Mouse (Mus musculus) kidney, embryonic 15.5 days (tissue): Measurements from ENCODE around the gene Nln. TPM values are rescaled to one million over a fixed set of nuclear protein-coding genes. Genes with fewer than 3 reads are reported as not detected.

Experiments used
- ATAC-seq: fragments of 200-750 bp; cut with Nextera tagmentation; replicated peaks from 2 replicates; pipeline ENCODE4 v1.8.0; 2017; ENCODE audit warnings: moderate TSS enrichment; ENCODE audit not compliant: low FRiP score
- H3K27ac ChIP-seq: fragments of 300-500 bp; sonication (generic); 2 replicates; pipeline ENCODE4 v1.5.1; 2015; ENCODE audit warnings: mild to moderate bottlenecking, inconsistent platforms
- H3K27me3 ChIP-seq: fragments of 300-500 bp; sonication (generic); 2 replicates; pipeline ENCODE4 v1.6.1; 2015; ENCODE audit warnings: inconsistent platforms
- H3K36me3 ChIP-seq: fragments of 300-500 bp; sonication (generic); 2 replicates; pipeline ENCODE4 v1.6.1; 2015; ENCODE audit warnings: inconsistent platforms
- H3K4me1 ChIP-seq: fragments of 300-500 bp; sonication (generic); 2 replicates; pipeline ENCODE4 v1.6.1; 2015; ENCODE audit warnings: inconsistent platforms
- H3K4me2 ChIP-seq: fragments of 300-500 bp; sonication (generic); 2 replicates; pipeline ENCODE4 v1.6.1; 2015; ENCODE audit warnings: moderate library complexity, mild to moderate bottlenecking, inconsistent platforms
- H3K4me3 ChIP-seq: fragments of 300-500 bp; sonication (generic); replicated peaks from 2 replicates; pipeline ENCODE4 v1.5.1; 2015; ENCODE audit warnings: mild to moderate bottlenecking, inconsistent platforms
- H3K9ac ChIP-seq: fragments of 300-500 bp; sonication (generic); 2 replicates; pipeline ENCODE4 v1.6.1; 2015; ENCODE audit warnings: mild to moderate bottlenecking, inconsistent platforms
- H3K9me3 ChIP-seq: fragments of 300-500 bp; sonication (generic); replicated peaks from 2 replicates; pipeline ENCODE4 v1.6.1; 2016; ENCODE audit warnings: inconsistent platforms
- WGBS: fragments of 180-500 bp; shearing (Covaris S2); methylation state at CpG from one replicate; pipeline ENCODE4 v1.1.7; 2015; ENCODE audit warnings: mixed read lengths; 5-methylcytosine and 5-hydroxymethylcytosine counted together
- polyA plus RNA-seq: library from polyadenylated mRNA; unstranded; fragments of >200 nt; fragmentation: Nextera tagmentation; extraction: Ambion mirVana; gene quantifications from 2 replicates; pipeline ENCODE4 v1.2.1, GENCODE M21; 2015

Nln gene
- polyA plus RNA-seq, 1 experiment from 2014 or later: 18.6 TPM

DNA sequence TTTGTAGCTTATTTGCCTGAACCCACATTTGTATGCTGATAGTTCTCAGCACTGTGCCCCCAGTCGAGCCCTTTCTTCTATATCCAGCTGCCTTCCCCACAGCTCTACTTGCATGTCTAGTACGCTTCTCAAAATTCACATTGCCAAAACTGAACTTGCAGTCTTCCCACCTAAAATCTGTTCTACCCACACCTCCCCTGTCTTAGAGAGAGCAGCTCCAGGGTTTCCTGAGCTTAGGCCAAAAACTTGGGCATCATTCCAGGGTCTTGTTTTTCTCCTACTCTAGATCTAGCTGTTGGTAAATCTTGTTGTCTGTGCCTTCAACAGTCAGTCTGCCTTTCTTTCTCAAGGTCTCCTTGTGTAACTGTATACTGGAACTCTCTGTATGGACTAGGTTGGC, 5.4 kb upstream of the Nln start:
- Histone ChIP-seq H3K9me3 (no peaks in the 10 kb centered on the region), H3K4me2 (no peak overlapping the region), H3K4me1 (peaks cover 14% of the 10 kb centered on the region), H3K27ac (no peak overlapping the region), H3K27me3 (no peaks in the 10 kb centered on the region), H3K4me3 (no peak overlapping the region), H3K36me3 (0 out of 2 replicates have a peak, but pooled peaks cover 9% of the 10 kb centered on the region), H3K9ac (no peak overlapping the region)
- 93% methylated on average over 2 of the region's 2 CpGs for WGBS
- no peak for ATAC-seq

DNA sequence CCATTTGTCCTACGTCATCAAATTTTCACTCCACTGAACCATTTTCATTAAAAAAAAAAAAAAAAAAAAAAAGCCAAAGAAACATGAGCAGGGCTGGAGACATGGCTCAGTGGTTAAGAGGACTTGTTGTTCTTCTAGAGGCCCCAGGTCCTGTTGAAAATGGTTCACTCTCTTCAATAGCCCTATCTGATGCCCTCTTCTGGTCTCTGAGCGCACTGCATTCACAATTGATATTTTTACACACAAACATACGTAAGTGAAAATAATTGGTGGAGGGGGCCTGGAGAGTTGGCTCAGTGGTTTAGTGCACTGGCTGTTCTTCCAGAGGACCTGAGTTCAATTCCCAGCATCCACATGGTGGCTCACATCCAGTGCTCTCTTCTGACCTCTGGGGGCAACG, 4.4 kb upstream of the Nln start:
- 87% methylated on average over 4 of the region's 4 CpGs for WGBS
- no peaks in the 10 kb centered on the region for H3K27me3 ChIP-seq
- no peak overlapping the region for H3K4me2 ChIP-seq
- peaks cover 17% of the 10 kb centered on the region for H3K4me1 ChIP-seq
- ATAC-seq: no peak
- no peak overlapping the region for H3K27ac ChIP-seq
- no peak overlapping the region for H3K9ac ChIP-seq
- H3K36me3 ChIP-seq: 0 out of 2 replicates have a peak, but pooled peaks cover 4% of the 10 kb centered on the region
- no peak overlapping the region for H3K4me3 ChIP-seq
- no peaks in the 10 kb centered on the region for H3K9me3 ChIP-seq

DNA sequence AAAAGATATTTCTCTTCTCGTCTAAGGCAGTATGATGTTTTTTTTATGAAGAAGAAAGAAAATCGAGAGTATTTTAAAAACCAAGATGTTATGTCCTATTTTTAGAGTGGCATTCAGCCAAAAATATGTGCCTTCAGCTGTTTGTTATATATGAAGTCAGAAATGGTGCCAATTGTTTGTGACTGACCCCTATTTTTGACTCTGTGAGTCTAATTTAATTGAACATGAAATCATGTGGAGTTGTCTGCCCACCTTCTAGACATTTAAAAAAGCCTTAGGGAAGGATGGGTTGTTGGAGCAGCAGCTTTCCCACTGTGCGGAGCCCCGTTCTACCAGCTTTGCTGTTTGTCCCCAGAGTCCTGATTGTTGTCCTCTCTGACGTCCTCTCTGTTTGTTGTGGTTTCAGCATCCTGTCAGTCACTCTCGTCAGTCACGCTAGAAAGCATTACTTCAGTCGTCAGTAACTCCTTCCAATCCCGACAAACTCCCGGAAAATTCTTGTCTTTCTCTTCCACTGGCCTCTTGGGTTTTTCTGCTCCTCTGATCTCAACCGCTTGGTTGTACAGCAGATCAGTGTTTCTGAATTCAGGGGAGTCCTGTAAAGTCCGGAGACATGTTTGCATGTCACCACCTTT, 3.0 kb upstream of the Nln start:
- H3K4me2 ChIP-seq: no peak overlapping the region
- H3K27ac ChIP-seq: no peak overlapping the region
- no peaks in the 10 kb centered on the region for H3K36me3 ChIP-seq
- H3K4me1 ChIP-seq: peaks cover 21% of the 10 kb centered on the region
- no peak overlapping the region for H3K4me3 ChIP-seq
- H3K9me3 ChIP-seq: no peaks in the 10 kb centered on the region
- no peak overlapping the region for H3K9ac ChIP-seq
- no peaks in the 10 kb centered on the region for H3K27me3 ChIP-seq
- WGBS: 67% methylated on average over 12 of the region's 12 CpGs
- no peak for ATAC-seq

DNA sequence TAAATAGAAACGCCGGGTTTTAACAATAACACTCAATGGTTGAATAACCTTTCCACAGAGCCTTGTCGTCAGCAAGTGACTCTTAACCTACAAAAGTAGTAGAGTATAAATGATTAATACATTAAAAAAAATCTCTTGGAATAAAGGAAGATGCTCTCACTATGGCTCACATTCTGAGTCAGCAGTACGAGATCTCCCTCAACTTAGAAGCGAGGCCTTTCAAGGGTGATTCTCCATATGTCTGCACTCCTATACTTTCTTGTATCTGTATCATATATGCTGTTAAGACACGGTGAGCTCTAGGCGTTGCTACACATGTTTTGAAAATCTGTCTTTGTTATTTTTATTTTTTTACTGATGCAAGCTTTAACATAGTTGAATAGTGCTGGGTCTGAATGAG, 1.1 kb upstream of the Nln start:
- H3K36me3 ChIP-seq: no peaks in the 10 kb centered on the region
- ATAC-seq: no peak
- peaks cover 21% of the 10 kb centered on the region for H3K4me1 ChIP-seq
- H3K27ac ChIP-seq: 0 out of 2 replicates have a peak overlapping the region, but pooled peaks have one; percentile 71
- H3K4me2 ChIP-seq: peak overlapping the region; percentile 98
- H3K9me3 ChIP-seq: no peaks in the 10 kb centered on the region
- WGBS: 48% methylated on average over 7 of the region's 7 CpGs
- peak overlapping the region; percentile 93 for H3K4me3 ChIP-seq
- peak overlapping the region; percentile 71 for H3K9ac ChIP-seq
- H3K27me3 ChIP-seq: no peaks in the 10 kb centered on the region

DNA sequence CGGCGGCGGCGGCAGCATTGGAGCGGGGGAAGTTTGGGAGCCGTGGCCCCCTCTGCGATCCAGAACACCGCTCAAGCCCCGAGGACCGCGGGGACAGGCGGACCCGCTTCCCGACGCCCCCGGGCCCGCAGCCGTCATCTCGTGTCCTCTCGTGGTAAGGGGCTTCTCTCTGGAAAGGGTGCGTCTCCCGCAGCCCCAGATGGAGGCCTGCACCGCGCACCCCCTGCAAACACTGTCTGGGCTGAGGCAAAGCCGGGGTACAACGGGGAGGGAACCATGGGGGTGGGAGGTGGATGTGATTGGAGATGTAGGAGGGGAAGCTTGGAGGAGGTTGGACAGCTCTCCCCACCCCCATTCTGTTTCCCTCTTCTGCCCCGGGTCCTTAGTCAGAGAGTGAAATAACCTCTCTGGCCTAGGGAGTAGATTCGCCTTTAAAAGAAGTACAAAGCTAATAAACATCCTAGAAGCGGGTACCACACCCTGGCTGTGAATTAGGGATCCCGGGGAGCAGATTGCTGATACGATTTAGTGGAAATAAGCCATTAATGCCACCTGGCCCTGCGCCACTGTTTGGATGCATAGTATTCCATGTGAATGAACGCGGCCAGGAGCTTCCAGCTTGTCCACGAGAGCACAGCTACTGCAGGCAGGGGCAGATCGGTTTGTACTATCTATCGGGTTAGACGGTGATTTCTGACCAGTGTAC, 555 bp upstream of the Nln start:
- Histone ChIP-seq H3K4me1 (peaks cover 21% of the 10 kb centered on the region), H3K27ac (peak overlapping the region; percentile 71), H3K36me3 (no peaks in the 10 kb centered on the region), H3K27me3 (no peaks in the 10 kb centered on the region), H3K4me3 (peak overlapping the region; percentile 93), H3K4me2 (peak overlapping the region; percentile 98), H3K9me3 (no peaks in the 10 kb centered on the region), H3K9ac (peak overlapping the region; percentile 71)
- 1% methylated on average over 36 of the region's 38 CpGs for WGBS
- ATAC-seq: peak; percentile 79

DNA sequence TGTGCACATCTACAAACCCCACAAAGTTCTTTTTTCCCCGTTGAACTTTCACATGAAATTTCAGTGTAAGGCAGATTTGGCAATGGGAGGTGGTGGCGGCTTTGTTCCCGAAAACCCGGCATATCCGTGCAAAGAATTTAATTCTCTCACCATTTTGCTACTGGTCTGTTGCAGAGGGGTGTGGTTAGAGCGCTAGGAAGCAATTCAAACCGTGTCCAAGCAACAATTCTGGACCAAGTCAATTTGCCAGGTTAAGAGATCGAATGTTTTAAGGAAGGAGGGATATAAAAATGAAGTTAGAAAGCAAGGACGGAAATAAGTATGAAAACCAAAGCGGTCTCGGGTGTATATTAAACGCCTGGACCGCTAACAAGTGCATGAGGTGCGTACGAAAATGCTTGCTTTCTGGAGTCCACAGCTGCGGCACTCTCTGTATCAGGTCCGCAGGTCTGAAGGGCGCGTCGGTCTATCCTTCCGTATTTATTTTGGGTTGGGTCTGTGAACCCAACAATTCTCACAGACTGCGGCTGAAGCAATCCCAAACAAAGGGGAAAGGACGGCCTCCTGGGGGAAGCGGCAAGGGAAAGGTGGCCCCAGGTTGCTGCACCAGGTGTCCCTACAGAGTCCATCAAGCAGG, 645 bp downstream of the Nln start:
- Histone ChIP-seq H3K27me3 (no peaks in the 10 kb centered on the region), H3K9me3 (peaks cover 6% of the 10 kb centered on the region; the same call in 1 of the 2 replicates), H3K27ac (peak overlapping the region; percentile 76), H3K4me1 (peaks cover 21% of the 10 kb centered on the region), H3K4me2 (peak overlapping the region; percentile 98), H3K4me3 (peak overlapping the region; percentile 93), H3K36me3 (peaks cover 3% of the 10 kb centered on the region), H3K9ac (peak overlapping the region; percentile 66)
- ATAC-seq: peak; percentile 23; the same call in 1 of the 2 replicates
- 2% methylated on average over 24 of the region's 24 CpGs for WGBS

DNA sequence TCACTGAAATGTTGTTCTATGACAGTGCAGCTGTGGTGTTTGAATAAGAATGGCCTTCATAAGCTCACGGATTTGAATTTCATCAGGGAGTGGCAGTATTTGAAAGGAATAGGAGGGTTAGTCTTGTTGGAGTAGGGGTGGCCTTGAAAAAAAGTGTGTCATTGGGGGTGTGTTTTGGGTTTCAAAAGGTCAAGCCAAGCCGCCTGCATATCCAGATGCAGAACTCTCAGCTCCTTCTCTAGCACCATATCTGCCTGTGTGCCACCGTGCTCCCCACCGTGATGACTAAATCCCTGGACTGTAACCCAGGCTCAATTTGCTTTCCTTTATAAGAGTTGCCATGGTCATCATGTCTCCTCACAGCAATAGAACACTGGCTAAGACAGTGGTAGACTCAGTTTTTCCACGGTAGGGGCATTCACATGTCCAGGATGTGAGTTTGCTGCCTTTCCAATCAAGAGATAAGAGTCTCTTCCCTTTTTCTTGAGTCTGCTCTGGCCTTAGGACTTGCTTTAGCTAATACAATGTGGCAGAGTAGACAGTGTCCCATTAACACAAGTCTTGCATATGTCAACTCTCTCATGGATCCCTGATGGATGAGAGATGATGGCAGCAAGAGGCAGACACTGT, 7.7 kb downstream of the Nln start:
- peaks cover 6% of the 10 kb centered on the region; the same call in 1 of the 2 replicates for H3K9me3 ChIP-seq
- no peak overlapping the region for H3K4me2 ChIP-seq
- peaks cover 5% of the 10 kb centered on the region for H3K36me3 ChIP-seq
- no peak overlapping the region for H3K9ac ChIP-seq
- no peak for ATAC-seq
- H3K27ac ChIP-seq: no peak overlapping the region
- H3K4me3 ChIP-seq: no peak overlapping the region
- H3K4me1 ChIP-seq: no peaks in the 10 kb centered on the region
- 89% methylated on average over 5 of the region's 5 CpGs for WGBS
- H3K27me3 ChIP-seq: no peaks in the 10 kb centered on the region

DNA sequence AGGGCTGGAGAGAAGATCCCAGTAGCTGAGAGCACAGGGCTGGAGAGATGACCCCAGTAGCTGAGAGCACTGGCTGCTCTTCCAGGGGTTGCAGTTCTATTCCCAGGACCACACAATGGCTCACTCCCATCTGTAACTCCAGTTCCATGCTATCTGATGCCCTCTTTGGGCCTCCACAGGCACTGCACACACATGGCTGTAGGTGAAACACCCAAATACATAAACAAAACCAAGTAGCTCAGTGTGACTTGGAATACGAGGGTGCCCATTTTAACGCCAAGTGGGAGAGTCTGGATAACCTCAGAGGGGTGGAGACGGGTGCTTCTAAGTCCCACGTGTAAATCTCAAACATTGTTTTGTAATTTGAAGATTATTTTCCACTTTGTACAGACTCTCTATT, 9.0 kb downstream of the Nln start:
- Histone ChIP-seq H3K4me2 (no peak overlapping the region), H3K9ac (no peak overlapping the region), H3K27ac (no peak overlapping the region), H3K36me3 (peaks cover 5% of the 10 kb centered on the region), H3K27me3 (no peaks in the 10 kb centered on the region), H3K4me1 (no peaks in the 10 kb centered on the region), H3K9me3 (peaks cover 6% of the 10 kb centered on the region; the same call in 1 of the 2 replicates), H3K4me3 (no peak overlapping the region)
- no peak for ATAC-seq
- 92% methylated on average over 4 of the region's 4 CpGs for WGBS

DNA sequence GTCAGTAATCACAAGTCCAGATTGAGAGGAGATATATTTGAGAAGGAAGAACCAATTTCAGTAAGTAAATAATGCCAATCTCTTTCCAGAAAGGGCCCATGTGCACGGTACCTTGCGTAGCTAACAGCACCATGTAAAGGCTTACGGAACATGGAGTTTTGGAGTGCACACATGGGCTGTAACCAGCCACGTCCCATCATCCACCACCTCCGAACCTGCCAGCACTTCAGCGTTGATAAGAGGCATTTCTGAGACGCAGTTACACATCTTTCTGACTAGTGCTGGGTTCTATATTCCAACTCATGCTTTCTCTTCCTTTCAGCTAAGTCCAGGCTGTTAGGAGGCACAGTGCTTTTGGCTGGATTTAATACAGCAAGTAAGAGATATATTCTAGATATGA, 12.2 kb downstream of the Nln start:
- Histone ChIP-seq H3K4me1 (no peaks in the 10 kb centered on the region), H3K9me3 (no peaks in the 10 kb centered on the region), H3K4me2 (no peak overlapping the region), H3K4me3 (no peak overlapping the region), H3K9ac (no peak overlapping the region), H3K27me3 (no peaks in the 10 kb centered on the region), H3K27ac (no peak overlapping the region), H3K36me3 (no peaks in the 10 kb centered on the region)
- WGBS: 97% methylated on average over 7 of the region's 7 CpGs
- ATAC-seq: no peak

DNA sequence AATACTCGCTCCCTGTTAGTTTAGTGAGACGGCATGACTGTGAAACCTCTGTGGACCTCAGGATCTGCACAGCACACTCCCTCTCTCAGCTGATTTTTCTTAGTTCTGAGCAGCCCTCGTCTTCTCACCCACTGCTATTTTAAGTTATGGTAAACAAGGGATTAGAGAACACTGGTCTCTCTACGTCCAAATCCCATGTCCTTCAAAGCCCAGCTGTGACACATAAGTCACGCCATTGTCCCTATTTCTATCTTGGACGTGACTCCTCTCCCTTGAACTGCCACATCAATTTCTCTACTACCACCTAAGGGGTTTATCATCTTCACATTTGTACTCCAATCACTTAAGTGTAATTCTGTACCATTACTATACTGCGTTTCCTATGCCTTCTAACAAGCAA, 13.5 kb downstream of the Nln start:
- Histone ChIP-seq H3K9ac (no peak overlapping the region), H3K36me3 (no peaks in the 10 kb centered on the region), H3K9me3 (no peaks in the 10 kb centered on the region), H3K4me3 (no peak overlapping the region), H3K27ac (no peak overlapping the region), H3K27me3 (no peaks in the 10 kb centered on the region), H3K4me2 (no peak overlapping the region), H3K4me1 (no peaks in the 10 kb centered on the region)
- no peak for ATAC-seq
- WGBS: 77% methylated on average over 7 of the region's 7 CpGs

DNA sequence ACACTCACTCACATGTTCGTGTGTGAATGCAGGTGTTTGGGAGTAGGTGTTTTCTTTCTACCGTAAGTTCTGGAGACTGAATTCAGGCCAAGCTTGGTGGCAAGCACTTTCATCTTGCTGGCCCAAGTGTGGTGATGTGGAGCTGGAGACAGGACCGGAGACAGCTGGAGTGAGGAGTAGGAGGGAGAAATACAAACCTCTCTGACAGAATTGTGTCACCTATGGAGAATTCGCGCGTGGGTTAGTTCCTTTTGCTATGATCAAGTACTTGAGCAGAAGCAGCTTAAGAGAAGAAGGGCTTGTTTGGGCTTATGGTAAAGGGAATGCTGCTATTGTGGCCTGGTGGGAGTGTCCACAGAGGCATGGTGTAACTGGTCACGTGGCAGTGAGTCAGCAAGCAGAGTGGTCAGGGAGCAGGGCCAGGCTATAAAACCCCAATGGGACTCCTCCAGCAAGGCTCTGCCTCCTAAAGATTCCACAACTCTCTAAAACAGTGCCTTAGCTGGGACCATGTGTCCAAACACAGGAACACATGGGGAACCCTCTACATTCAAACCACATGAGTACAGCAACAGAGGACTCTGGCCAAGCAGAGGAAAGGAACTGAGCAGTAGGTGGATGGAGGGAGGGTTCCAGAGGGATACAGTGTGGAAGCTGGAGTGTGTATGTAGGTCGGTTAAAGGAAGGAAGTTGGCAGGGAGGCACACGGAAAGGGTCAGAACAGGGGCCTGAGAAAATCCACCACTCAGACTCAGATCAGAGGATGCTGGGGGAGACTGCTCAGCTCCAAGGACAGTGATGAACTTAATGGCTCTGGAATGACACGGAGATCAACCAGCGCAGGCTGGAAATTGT, 14.7 kb downstream of the Nln start:
- H3K9ac ChIP-seq: no peak overlapping the region
- no peak overlapping the region for H3K27ac ChIP-seq
- no peak overlapping the region for H3K4me3 ChIP-seq
- 77% methylated on average over 11 of the region's 11 CpGs for WGBS
- H3K36me3 ChIP-seq: no peaks in the 10 kb centered on the region
- no peaks in the 10 kb centered on the region for H3K27me3 ChIP-seq
- H3K9me3 ChIP-seq: no peaks in the 10 kb centered on the region
- ATAC-seq: no peak
- no peak overlapping the region for H3K4me2 ChIP-seq
- no peaks in the 10 kb centered on the region for H3K4me1 ChIP-seq
